16 mouse cellular contexts compared by ENCODE assay signal in genomic region chr4:154700921-154701412, GRCm38 (mm10). TPM values are rescaled to one million over a fixed set of nuclear protein-coding genes. Genes with fewer than 3 reads are reported as not detected.
DNase-seq lines count a peak whose midpoint lies in the region; ATAC-seq lines count a peak whose summit lies in the region.
"Had no signal": no experiment of that assay in that cellular context is flagged by ENCODE, and none has a peak within 500 bp of the region (broad histone marks: within the 10 kb centered on the region; RNA-seq: fewer than 3 reads in every experiment).

No protein-coding gene starts in this region.

- WGBS in heart, embryonic 12.5 days = 65% methylated on average over 13 of the region's 13 CpGs
- WGBS in forebrain, embryonic 13.5 days = 93% methylated on average over 13 of the region's 13 CpGs

- no peak overlapping the region for H3K4me3 ChIP-seq in heart, embryonic 12.5 days
- no peak overlapping the region for H3K4me3 ChIP-seq in forebrain, embryonic 13.5 days
- H3K4me3 ChIP-seq: liver, embryonic 13.5 days had no signal

- peak; percentile 20 to 57 for DNase-seq in kidney, adult 8-10 months
- DNase-seq in kidney, postnatal 10 days = no peak
- peak; percentile 62 for DNase-seq in heart, postnatal 4 days
- DNase-seq in lung, postnatal 10 days = peak; percentile 58
- no peak for DNase-seq in retina, postnatal 1 day
- DNase-seq: cerebellum, adult 11-12 months; liver, embryonic 13.5 days; right cerebral cortex, postnatal 25 days had no signal

- 0 out of 2 replicates have a peak overlapping the region, but pooled peaks have one; percentile 0 for H3K4me2 ChIP-seq in heart, embryonic 12.5 days
- no peak overlapping the region for H3K4me2 ChIP-seq in forebrain, embryonic 13.5 days
- H3K4me2 ChIP-seq: liver, embryonic 13.5 days had no signal

- no peaks in the 10 kb centered on the region for H3K9me3 ChIP-seq in heart, embryonic 12.5 days (replicated peaks)
- no peaks in the 10 kb centered on the region for H3K9me3 ChIP-seq in forebrain, embryonic 13.5 days (replicated peaks)
- H3K9me3 ChIP-seq: liver, embryonic 13.5 days had no signal

- peaks cover 41% of the 10 kb centered on the region for H3K4me1 ChIP-seq in heart, embryonic 12.5 days (replicated peaks)
- peaks cover 14% of the 10 kb centered on the region for H3K4me1 ChIP-seq in forebrain, embryonic 13.5 days

- H3K27me3 ChIP-seq in heart, embryonic 12.5 days (replicated peaks) = peaks cover 13% of the 10 kb centered on the region; the same call in 1 of the 2 replicates
- no peaks in the 10 kb centered on the region for H3K27me3 ChIP-seq in forebrain, embryonic 13.5 days

- H3K9ac ChIP-seq in heart, embryonic 12.5 days = no peak overlapping the region
- H3K9ac ChIP-seq in forebrain, embryonic 13.5 days = no peak overlapping the region
- H3K9ac ChIP-seq: liver, embryonic 13.5 days had no signal

- ATAC-seq in heart, embryonic 12.5 days (ENCODE audit: insufficient number of reproducible peaks, low FRiP score) = 0 out of 2 replicates have a peak, but pooled peaks have one; percentile 15
- ATAC-seq in erythroid progenitor cell, adult 5-6 weeks (replicated peaks; ENCODE audit: low FRiP score, poor library complexity, severe bottlenecking) = no peak
- ATAC-seq in forebrain, embryonic 13.5 days = no peak
- ATAC-seq: activated CD4-positive, CD25-positive, alpha-beta regulatory T cell, adult 4 months had no signal

- no peaks in the 10 kb centered on the region for H3K36me3 ChIP-seq in heart, embryonic 12.5 days
- H3K36me3 ChIP-seq in forebrain, embryonic 13.5 days (ENCODE audit: poor library complexity, severe bottlenecking) = no peaks in the 10 kb centered on the region
- H3K36me3 ChIP-seq: liver, embryonic 13.5 days had no signal

- peak overlapping the region; percentile 9; the same call in 1 of the 2 replicates for H3K27ac ChIP-seq in heart, embryonic 12.5 days (ENCODE audit: poor library complexity, severe bottlenecking)
- H3K27ac ChIP-seq in forebrain, embryonic 13.5 days = no peak overlapping the region
- H3K27ac ChIP-seq: liver, embryonic 13.5 days had no signal

RNA-seq across cellular contexts. Expression of gene Actrt2, which starts 33.3 kb away (rescaled TPM):
- polyA plus RNA-seq in heart, embryonic 12.5 days (2016; fragmentation: Nextera tagmentation; extraction: Ambion mirVana) = not detected in 2 replicates
- not detected for total RNA-seq in heart, postnatal 4 days (2021)
- not detected in 2 replicates for total RNA-seq in erythroid progenitor cell, adult 5-6 weeks (2015; ENCODE audit: low replicate concordance)
- not detected in 2 replicates for total RNA-seq in erythroid progenitor cell, adult 5-6 weeks (2017; ENCODE audit: low replicate concordance)
- not detected in 2 replicates for polyA plus RNA-seq in forebrain, embryonic 13.5 days (2015; fragmentation: Nextera tagmentation; extraction: Ambion mirVana)
- total RNA-seq: gastrocnemius, postnatal 4 days; layer of hippocampus, postnatal 25 days; megakaryocyte-erythroid progenitor cell, adult 5-6 weeks had no signal
- polyA plus RNA-seq: activated CD4-positive, CD25-positive, alpha-beta regulatory T cell, adult 4 months; cortical plate, adult 2 months; liver, embryonic 13.5 days had no signal

Comparison
In these comparisons a context has a peak if more than half of its experiments do, and no peak if none do; other contexts are left out.
1. DNase-seq: peak in kidney, adult 8-10 months (2 of 2), heart, postnatal 4 days (single experiment) and lung, postnatal 10 days (single experiment); none in kidney, postnatal 10 days (single experiment) and retina, postnatal 1 day (single experiment).